Mouse (Mus musculus) hindbrain, embryonic 10.5 days (tissue): Measurements from ENCODE around the gene Usp30. TPM values are rescaled to one million over a fixed set of nuclear protein-coding genes. Genes with fewer than 3 reads are reported as not detected.

Experiments used
- DNase-seq: peaks from one replicate; pipeline ENCODE4 v3.0.0-alpha.2; 2017; ENCODE audit warnings: low spot score
- H3K27ac ChIP-seq: fragments of 300-500 bp; sonication (generic); 2 replicates; pipeline ENCODE4 v1.5.1; 2016; ENCODE audit warnings: mild to moderate bottlenecking, moderate library complexity
- H3K27me3 ChIP-seq: fragments of 300-500 bp; sonication (generic); 2 replicates; pipeline ENCODE4 v1.6.1; 2016; ENCODE audit warnings: mild to moderate bottlenecking; ENCODE audit not compliant: poor library complexity, insufficient read depth, severe bottlenecking
- H3K36me3 ChIP-seq: fragments of 300-500 bp; sonication (generic); 2 replicates; pipeline ENCODE4 v1.6.1; 2016; ENCODE audit warnings: mild to moderate bottlenecking, moderate library complexity
- H3K4me1 ChIP-seq: fragments of 300-500 bp; sonication (generic); replicated peaks from 2 replicates; pipeline ENCODE4 v1.6.1; 2016; ENCODE audit warnings: mild to moderate bottlenecking
- H3K4me3 ChIP-seq: fragments of 300-500 bp; sonication (generic); 2 replicates; pipeline ENCODE4 v1.5.1; 2016; ENCODE audit warnings: mild to moderate bottlenecking, moderate library complexity
- H3K9me3 ChIP-seq: fragments of 300-500 bp; sonication (generic); 2 replicates; pipeline ENCODE4 v1.6.1; 2016; ENCODE audit warnings: mild to moderate bottlenecking, moderate library complexity
- WGBS: fragments of 180-500 bp; shearing (Covaris S2); methylation state at CpG from one replicate; pipeline ENCODE4 v1.1.7; 2016; 5-methylcytosine and 5-hydroxymethylcytosine counted together
- polyA plus RNA-seq: library from polyadenylated mRNA; unstranded; fragments of >200 nt; fragmentation: Nextera tagmentation; extraction: Ambion mirVana; gene quantifications from 2 replicates; pipeline ENCODE4 v1.2.1, GENCODE M21; 2016

Gene Usp30
- polyA plus RNA-seq, 1 experiment from 2014 or later, result 13.2 TPM

DNA sequence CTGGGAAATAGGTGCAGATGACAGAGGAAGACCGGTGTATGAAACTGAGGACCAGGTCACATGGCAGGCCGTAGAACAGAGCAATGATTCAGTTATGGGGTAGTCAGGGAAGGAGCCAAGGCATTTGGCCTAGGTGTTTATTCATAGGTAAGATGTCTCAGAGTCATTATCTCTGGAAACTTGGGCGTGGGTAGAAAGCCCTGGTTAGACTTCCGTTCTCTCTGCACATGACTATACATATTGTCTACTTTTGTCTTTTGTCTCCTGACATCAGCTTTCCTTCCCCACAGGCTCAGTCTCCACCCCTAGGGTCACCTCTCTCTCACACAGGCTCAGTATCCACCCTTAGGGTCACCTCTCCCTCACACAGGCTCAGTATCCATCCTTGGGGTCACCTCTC, 21.5 kb upstream of the Usp30 start:
- WGBS, result 84% methylated on average over 4 of the region's 4 CpGs

DNA sequence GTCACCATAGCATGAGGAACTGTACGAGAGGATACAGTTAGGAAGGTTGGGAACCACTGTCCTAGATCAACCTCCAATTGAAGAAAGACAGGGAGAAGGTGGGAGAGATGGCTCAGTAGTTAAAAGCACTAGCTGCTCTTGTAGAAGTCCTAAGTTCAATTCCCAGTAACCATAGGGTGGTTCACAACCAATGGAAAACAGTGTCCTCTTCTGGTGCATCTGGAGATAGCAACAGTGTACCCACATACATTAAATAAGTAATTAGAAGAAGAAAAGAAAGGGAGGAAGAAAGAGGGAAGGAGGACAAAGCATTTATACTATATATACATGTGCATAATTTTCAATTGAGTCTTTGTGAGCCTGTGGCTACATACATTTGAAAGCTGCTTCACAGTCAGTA, 20.1 kb upstream of the Usp30 start:
- Histone ChIP-seq H3K27ac (no peak overlapping the region), H3K4me1 (peaks cover 29% of the 10 kb centered on the region), H3K36me3 (no peaks in the 10 kb centered on the region), H3K27me3 (0 out of 2 replicates have a peak, but pooled peaks cover 6% of the 10 kb centered on the region), H3K9me3 (no peaks in the 10 kb centered on the region), H3K4me3 (no peak overlapping the region)
- 66% methylated on average over 1 of the region's 1 CpGs for WGBS
- DNase-seq, result no peak

More for the DNA sequence above, 21.5 kb upstream of the Usp30 start:
- H3K9me3 ChIP-seq, result no peaks in the 10 kb centered on the region
- no peak for DNase-seq
- no peak overlapping the region for H3K4me3 ChIP-seq
- H3K4me1 ChIP-seq, result peaks cover 24% of the 10 kb centered on the region
- 0 out of 2 replicates have a peak, but pooled peaks cover 6% of the 10 kb centered on the region for H3K27me3 ChIP-seq
- no peak overlapping the region for H3K27ac ChIP-seq
- H3K36me3 ChIP-seq, result no peaks in the 10 kb centered on the region

DNA sequence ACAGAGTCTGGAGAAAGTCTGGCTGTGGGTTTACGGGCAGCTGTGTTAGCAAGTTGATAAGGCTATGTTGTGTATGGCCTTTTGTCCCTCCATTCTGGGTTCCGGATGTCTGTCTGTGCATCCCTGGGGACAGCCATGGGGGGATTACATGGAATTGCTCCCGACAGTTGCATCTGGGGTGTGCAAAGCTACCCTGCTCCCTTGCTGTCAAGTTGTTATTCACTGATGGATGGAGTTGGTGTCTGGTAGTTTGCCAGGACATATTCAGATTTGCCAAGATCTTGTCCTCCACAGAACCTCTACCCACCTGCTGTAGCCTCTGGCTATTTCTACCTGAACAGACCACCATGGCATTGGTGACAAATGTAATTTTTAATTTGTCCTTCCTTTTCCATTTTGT, 19.1 kb upstream of the Usp30 start:
- 80% methylated on average over 3 of the region's 3 CpGs for WGBS

DNA sequence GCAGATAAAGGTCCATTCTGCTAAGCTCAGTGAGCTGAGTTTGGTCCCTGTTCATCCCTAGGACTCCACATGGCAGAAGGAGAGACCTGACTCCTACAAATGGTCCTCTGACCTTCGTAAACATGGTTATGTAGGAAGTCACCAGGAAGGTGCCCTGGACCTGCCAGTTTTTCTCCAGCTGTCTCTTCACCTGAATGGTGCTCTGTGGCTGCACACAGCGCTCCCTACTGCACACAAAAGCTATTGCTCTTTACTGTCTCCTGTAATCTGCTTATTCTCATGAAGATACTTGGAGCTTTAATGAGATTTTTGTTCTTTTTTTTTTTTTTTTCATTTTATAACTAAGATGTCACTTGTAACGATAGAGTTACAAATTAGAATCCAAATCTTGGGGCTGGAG, 18.7 kb upstream of the Usp30 start:
- Histone ChIP-seq H3K4me1 (peaks cover 18% of the 10 kb centered on the region), H3K36me3 (no peaks in the 10 kb centered on the region), H3K27ac (no peak overlapping the region), H3K9me3 (no peaks in the 10 kb centered on the region), H3K27me3 (no peaks in the 10 kb centered on the region), H3K4me3 (no peak overlapping the region)
- DNase-seq, result no peak
- 54% methylated on average over 3 of the region's 3 CpGs for WGBS

More for the DNA sequence above, 19.1 kb upstream of the Usp30 start:
- H3K36me3 ChIP-seq, result no peaks in the 10 kb centered on the region
- H3K27ac ChIP-seq, result no peak overlapping the region
- no peak for DNase-seq
- peaks cover 22% of the 10 kb centered on the region for H3K4me1 ChIP-seq
- H3K9me3 ChIP-seq, result no peaks in the 10 kb centered on the region
- H3K27me3 ChIP-seq, result 0 out of 2 replicates have a peak, but pooled peaks cover 2% of the 10 kb centered on the region
- H3K4me3 ChIP-seq, result no peak overlapping the region

DNA sequence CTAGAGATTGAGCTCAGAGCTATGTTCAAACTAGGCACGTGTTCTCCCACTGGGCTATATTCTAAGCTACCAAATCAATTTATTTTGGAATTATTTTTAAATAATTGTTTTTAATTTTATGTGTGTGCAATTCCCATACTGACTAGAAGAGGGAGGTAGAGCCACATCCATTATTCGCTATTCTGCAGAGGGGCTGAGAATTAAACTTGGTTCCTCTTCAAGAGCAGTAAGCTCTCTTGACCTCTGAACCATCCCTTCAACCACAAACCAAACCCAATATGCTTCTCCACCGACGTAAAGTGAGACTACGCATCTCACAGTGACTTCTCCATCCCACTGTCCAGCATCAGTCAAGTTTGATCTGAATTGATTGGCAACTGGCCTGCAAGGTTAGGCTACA, 18.1 kb upstream of the Usp30 start:
- no peaks in the 10 kb centered on the region for H3K36me3 ChIP-seq
- H3K27me3 ChIP-seq, result no peaks in the 10 kb centered on the region
- DNase-seq, result no peak
- H3K4me1 ChIP-seq, result peaks cover 13% of the 10 kb centered on the region
- no peak overlapping the region for H3K4me3 ChIP-seq
- no peaks in the 10 kb centered on the region for H3K9me3 ChIP-seq
- WGBS, result 84% methylated on average over 5 of the region's 5 CpGs
- no peak overlapping the region for H3K27ac ChIP-seq

DNA sequence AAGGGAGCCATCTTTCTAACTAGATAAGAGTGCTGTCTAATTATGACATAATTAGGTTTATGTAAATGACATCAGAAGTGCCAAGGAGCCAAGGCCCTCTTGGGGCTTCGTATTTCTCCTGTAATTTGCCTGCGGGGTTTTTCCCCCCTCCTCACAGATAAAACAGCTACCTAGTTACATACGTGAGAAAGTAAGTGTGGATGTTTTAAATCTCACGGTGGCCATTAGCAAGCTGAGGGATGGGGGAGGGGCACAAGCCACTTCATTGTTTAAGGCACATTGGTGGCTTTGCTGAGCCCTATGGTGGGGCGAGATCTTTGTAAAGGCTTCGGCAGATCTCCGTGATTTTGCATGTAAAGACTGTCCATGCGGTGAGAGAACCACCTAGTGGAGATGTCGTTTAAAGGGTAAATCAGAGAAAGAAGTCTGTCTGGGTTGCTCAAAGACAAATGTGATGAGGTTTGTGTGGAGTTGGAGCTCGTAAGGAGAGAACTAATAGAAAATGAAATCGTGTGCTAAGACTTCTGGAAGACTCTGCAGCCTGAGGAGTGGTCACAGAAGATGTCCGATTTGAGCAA, 16.4 kb upstream of the Usp30 start:
- Histone ChIP-seq H3K36me3 (no peaks in the 10 kb centered on the region), H3K9me3 (no peaks in the 10 kb centered on the region), H3K4me1 (peaks cover 13% of the 10 kb centered on the region; the same call in 1 of the 2 replicates), H3K27ac (no peak overlapping the region), H3K4me3 (no peak overlapping the region), H3K27me3 (no peaks in the 10 kb centered on the region)
- WGBS, result 66% methylated on average over 12 of the region's 12 CpGs
- no peak for DNase-seq

DNA sequence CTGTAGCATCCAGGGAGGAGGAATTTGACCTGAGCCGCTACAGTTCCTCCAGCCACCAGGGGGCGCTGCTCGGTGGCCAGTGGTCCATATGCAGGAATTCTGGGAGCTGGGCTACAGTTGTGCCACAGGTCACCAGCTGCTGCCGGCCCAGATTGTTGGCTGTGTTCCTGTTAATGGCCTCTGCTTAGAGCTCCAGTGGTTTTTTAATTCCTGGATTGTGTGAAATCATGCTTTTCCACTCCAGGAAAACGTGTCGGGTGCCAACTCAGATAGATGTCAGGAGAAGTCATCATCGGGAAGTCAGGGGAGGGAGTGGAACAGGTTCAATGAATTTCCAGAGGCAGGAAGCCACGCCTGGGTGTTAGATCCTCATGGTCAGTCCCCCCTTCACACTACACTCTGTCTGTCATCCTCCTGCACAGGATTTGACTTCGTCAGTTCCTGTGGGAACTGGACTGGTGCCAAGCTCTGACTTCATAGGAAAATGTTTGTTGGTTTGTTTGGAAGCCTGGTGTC, 13.0 kb upstream of the Usp30 start:
- peak overlapping the region; percentile 25; the same call in 1 of the 2 replicates for H3K4me3 ChIP-seq
- WGBS, result 41% methylated on average over 9 of the region's 9 CpGs

DNA sequence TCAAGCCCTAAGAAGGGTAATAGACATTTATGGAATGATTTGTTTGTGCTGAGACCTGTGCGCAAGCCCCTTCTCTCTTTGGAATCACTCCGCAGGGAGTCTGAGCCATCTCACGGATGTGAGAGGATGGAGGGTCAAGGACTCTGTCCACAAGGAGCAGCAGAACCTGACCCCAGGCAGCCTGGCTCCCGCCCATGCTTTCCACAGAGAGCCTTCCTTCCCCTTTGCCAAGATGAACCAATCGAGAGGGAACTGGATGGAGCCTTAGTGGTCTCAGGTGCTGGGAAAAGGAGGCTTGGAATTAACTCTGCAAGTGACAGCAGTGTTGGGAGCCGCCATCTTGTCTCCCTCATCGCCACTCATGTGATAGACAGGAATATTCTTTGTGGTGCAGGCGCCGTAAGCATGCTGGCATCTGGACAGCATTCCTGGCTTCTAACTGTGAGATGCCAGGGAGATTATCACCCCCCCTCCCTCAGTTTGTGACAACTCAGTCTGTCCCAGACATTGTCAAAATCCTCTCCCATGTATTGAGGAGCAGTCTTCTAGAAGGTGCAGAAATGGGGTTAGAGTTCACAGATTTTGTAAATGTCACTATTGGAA, 8.0 kb upstream of the Usp30 start:
- no peak overlapping the region for H3K27ac ChIP-seq
- H3K4me3 ChIP-seq, result no peak overlapping the region
- no peak for DNase-seq
- no peaks in the 10 kb centered on the region for H3K9me3 ChIP-seq
- H3K27me3 ChIP-seq, result no peaks in the 10 kb centered on the region
- 77% methylated on average over 9 of the region's 9 CpGs for WGBS
- H3K36me3 ChIP-seq, result 0 out of 2 replicates have a peak, but pooled peaks cover 4% of the 10 kb centered on the region
- H3K4me1 ChIP-seq, result peaks cover 4% of the 10 kb centered on the region; the same call in 1 of the 2 replicates

More for the DNA sequence above, 13.0 kb upstream of the Usp30 start:
- no peaks in the 10 kb centered on the region for H3K9me3 ChIP-seq
- no peaks in the 10 kb centered on the region for H3K27me3 ChIP-seq
- peak overlapping the region; percentile 30 for H3K27ac ChIP-seq
- no peaks in the 10 kb centered on the region for H3K36me3 ChIP-seq
- DNase-seq, result peak; percentile 78
- H3K4me1 ChIP-seq, result peaks cover 13% of the 10 kb centered on the region; the same call in 1 of the 2 replicates

DNA sequence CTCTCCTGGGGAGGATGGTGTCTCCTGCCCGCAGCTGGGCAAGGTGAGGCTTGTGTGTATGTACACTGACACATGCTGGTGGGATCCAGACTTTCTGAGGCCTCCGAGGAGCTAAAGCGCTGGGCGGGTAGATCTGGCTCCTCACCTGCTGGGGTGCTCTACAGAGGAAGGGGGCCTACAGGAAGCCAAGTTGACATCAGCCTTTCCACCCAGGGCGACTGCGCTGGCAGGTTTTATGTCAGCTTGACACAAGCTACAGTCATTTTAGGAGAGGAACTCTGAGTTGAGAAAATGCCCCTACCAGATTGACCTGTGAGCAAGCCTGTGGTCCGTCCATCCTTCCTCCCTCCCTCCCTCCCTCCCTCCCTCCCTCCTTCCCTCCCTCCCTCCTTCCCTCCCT, 3.6 kb upstream of the Usp30 start:
- Histone ChIP-seq H3K27ac (no peak overlapping the region), H3K9me3 (no peaks in the 10 kb centered on the region)
- 57% methylated on average over 7 of the region's 7 CpGs for WGBS

DNA sequence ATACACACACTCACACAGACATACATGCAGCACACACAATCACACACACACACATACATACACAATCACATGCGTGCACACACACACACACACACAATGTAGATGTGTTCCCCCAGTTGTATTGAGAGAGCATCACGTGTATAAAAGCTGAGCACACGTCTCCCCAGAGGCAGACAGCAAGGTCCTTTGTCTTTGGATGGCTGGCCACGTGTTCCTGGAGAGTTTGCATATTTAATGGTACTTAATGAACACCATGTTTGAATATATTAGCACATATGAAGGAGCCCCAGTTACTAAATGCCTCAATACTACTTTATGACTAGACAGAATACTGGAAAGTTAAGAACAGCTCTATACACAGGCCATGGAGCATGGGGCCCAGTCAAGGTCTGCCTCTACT, 1.3 kb upstream of the Usp30 start:
- Histone ChIP-seq H3K4me3 (no peak overlapping the region), H3K27ac (no peak overlapping the region), H3K9me3 (no peaks in the 10 kb centered on the region), H3K4me1 (peaks cover 10% of the 10 kb centered on the region), H3K36me3 (0 out of 2 replicates have a peak, but pooled peaks cover under 1% of the 10 kb centered on the region), H3K27me3 (no peaks in the 10 kb centered on the region)
- 78% methylated on average over 4 of the region's 4 CpGs for WGBS
- no peak for DNase-seq

More for the DNA sequence above, 3.6 kb upstream of the Usp30 start:
- Histone ChIP-seq H3K27me3 (no peaks in the 10 kb centered on the region), H3K36me3 (0 out of 2 replicates have a peak, but pooled peaks cover 4% of the 10 kb centered on the region), H3K4me3 (no peak overlapping the region), H3K4me1 (peaks cover 10% of the 10 kb centered on the region)
- no peak for DNase-seq

DNA sequence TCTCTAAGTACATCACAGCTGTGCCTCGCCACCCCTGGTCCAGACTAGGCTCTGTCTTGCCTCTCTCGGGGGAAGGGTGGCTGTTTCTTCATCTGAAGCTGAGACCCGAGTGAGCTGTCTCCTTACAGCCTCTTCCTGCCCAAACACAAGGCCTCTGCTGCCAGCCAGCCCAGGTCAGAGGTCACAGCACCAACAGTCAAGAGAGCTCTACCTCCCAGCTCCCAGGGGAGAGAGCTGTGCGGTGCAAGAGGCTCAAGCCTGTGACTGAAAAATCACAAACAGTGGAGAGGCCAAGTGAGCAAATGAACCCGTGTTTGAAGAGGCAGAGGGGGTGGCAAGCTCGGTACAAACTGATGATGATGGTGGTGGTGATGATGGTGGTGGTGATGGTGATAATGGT, 1.3 kb downstream of the Usp30 start:
- Histone ChIP-seq H3K27ac (0 out of 2 replicates have a peak overlapping the region, but pooled peaks have one; percentile 24), H3K4me3 (no peak overlapping the region), H3K27me3 (no peaks in the 10 kb centered on the region), H3K4me1 (peaks cover 11% of the 10 kb centered on the region), H3K36me3 (no peaks in the 10 kb centered on the region), H3K9me3 (no peaks in the 10 kb centered on the region)
- WGBS, result 47% methylated on average over 6 of the region's 6 CpGs
- DNase-seq, result no peak

DNA sequence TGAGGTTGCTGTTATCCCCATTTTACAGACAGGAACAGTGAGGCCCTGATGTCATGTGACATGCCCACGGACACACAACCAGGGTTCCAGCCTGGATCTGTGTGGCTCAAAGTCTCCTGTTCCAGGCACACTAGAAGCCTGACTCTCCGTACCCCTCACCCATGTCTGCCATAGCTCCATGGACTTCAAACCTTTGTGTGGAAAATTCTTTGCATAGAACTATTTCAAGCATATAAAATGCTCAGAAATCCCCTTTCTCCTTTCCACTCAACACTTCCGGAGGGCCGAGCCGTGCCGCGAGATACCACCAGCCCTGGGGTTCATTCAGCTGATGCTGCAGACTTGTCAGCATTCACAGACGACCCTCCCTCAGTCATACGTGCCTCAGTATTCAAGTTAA, 2.3 kb downstream of the Usp30 start:
- no peak overlapping the region for H3K27ac ChIP-seq
- no peak overlapping the region for H3K4me3 ChIP-seq
- no peaks in the 10 kb centered on the region for H3K27me3 ChIP-seq
- no peaks in the 10 kb centered on the region for H3K9me3 ChIP-seq
- no peak for DNase-seq
- no peaks in the 10 kb centered on the region for H3K36me3 ChIP-seq
- peaks cover 18% of the 10 kb centered on the region for H3K4me1 ChIP-seq
- WGBS, result 89% methylated on average over 9 of the region's 9 CpGs

DNA sequence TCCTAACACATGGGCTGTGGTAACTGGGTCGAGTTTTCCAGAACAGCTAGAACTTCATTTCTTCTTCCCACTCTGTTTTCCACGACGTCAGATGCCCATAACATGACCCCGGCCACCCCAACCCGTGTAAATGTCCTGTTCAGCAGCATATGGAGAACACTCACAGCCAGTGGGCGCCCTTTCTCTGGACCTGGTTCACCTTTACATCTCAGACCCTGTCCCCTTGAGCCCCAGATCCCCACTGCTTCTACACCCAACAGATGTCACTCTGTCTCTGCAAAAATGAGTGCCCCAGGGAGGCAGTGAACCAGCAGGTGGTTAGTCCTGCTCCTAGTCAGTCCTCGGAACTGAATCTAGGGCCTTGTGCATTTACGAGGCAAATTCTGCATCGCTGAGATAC, 2.7 kb downstream of the Usp30 start:
- no peaks in the 10 kb centered on the region for H3K27me3 ChIP-seq
- no peaks in the 10 kb centered on the region for H3K36me3 ChIP-seq
- H3K4me1 ChIP-seq, result peaks cover 18% of the 10 kb centered on the region
- no peak for DNase-seq
- H3K9me3 ChIP-seq, result no peaks in the 10 kb centered on the region
- 77% methylated on average over 9 of the region's 9 CpGs for WGBS
- H3K4me3 ChIP-seq, result no peak overlapping the region
- no peak overlapping the region for H3K27ac ChIP-seq
